ENCODE assay signal across 8 mouse cellular contexts in the genomic region with DNA sequence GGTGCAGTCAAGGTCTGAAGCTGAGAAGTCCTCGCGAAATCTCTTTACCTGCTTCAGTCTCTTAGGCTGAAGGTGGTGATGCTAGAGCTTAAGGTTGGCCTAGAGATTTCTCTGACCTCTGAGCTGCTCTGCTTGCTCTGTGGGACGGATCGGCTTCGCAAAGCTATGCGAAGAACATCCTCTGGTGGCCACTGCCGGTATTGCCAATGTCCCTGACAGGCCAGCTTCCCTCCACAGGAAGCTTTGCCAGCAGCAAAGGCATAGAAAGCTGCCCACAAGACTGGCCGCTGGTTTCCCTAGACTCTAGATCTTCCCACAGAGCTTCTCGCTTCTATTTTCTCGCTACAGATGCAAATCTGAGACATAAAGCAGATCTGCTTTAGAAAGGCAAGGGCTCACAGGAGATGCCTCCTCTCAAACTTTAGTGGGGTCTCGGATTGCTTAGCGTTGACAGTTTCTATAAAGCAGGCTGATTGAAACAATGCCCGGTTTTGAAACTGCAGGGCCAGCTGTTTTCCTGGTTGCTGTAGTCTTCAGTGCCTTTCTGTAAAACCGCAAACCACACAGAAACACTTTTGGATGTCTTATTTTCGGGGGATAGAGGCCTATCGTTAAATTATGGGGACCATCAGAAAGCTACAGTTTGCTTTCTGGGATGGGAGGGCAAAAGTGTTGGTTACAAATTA.
DNase-seq lines count a peak whose midpoint lies in the region; ATAC-seq and TF ChIP-seq lines count a peak whose summit lies in the region.

No protein-coding gene starts in this region.

- WGBS in heart, embryonic 13.5 days: 31% methylated on average over 16 of the region's 16 CpGs
- WGBS in kidney, embryonic 16.5 days: 38% methylated on average over 16 of the region's 16 CpGs
- 20% methylated on average over 16 of the region's 16 CpGs for WGBS in limb, embryonic 15.5 days
- 27% methylated on average over 16 of the region's 16 CpGs for WGBS in stomach, embryonic 14.5 days

- H3K4me3 ChIP-seq in C2C12 (ENCODE audit: insufficient read depth, poor library complexity, severe bottlenecking): no peak overlapping the region
- H3K4me3 ChIP-seq in bone marrow macrophage, adult 2 months (ENCODE audit: insufficient read depth, low read length): no peak overlapping the region
- no peak overlapping the region for H3K4me3 ChIP-seq in embryonic fibroblast, embryonic 13.5 days (ENCODE audit: insufficient read depth, low read length)
- H3K4me3 ChIP-seq in heart, embryonic 13.5 days: no peak overlapping the region
- no peak overlapping the region for H3K4me3 ChIP-seq in kidney, embryonic 16.5 days (ENCODE audit: low read length)
- H3K4me3 ChIP-seq in limb, embryonic 15.5 days: no peak overlapping the region
- H3K4me3 ChIP-seq in stomach, embryonic 14.5 days (ENCODE audit: low read depth, low read length): no peak overlapping the region

- no peak overlapping the region for H3ac ChIP-seq in C2C12 (ENCODE audit: control insufficient read depth, insufficient read length, low read depth)

- no peaks in the 10 kb centered on the region for H3K79me3 ChIP-seq in C2C12 (ENCODE audit: low read depth)

- H3K36me3 ChIP-seq in C2C12 (ENCODE audit: control insufficient read depth, insufficient read depth): no peaks in the 10 kb centered on the region
- no peaks in the 10 kb centered on the region for H3K36me3 ChIP-seq in heart, embryonic 13.5 days
- no peaks in the 10 kb centered on the region for H3K36me3 ChIP-seq in kidney, embryonic 16.5 days (ENCODE audit: insufficient read depth, low read length)
- H3K36me3 ChIP-seq in limb, embryonic 15.5 days: no peaks in the 10 kb centered on the region
- no peaks in the 10 kb centered on the region for H3K36me3 ChIP-seq in stomach, embryonic 14.5 days (ENCODE audit: control insufficient read depth, insufficient read depth, low read length)

- no peak overlapping the region for H3K27ac ChIP-seq in bone marrow macrophage, adult 2 months (ENCODE audit: insufficient read depth, low read depth, low read length)
- H3K27ac ChIP-seq in embryonic fibroblast, embryonic 13.5 days (ENCODE audit: insufficient read depth, low read length): no peak overlapping the region
- no peak overlapping the region for H3K27ac ChIP-seq in heart, embryonic 13.5 days (replicated peaks)
- no peak overlapping the region for H3K27ac ChIP-seq in kidney, embryonic 16.5 days (ENCODE audit: low read length)
- no peak overlapping the region for H3K27ac ChIP-seq in limb, embryonic 15.5 days
- no peak overlapping the region for H3K27ac ChIP-seq in stomach, embryonic 14.5 days (ENCODE audit: low read length)

- H3K79me2 ChIP-seq in C2C12 (ENCODE audit: control insufficient read depth, insufficient read depth): no peaks in the 10 kb centered on the region

- TF ChIP-seq CTCF in C2C12 (IDR thresholded peaks at IDR 0.05; ENCODE audit: control insufficient read depth, insufficient read depth, insufficient read length): peak; percentile 45
- TF ChIP-seq CTCF in bone marrow macrophage, adult 2 months (IDR thresholded peaks at IDR 0.05; ENCODE audit: low read depth, low read length): 0 out of 2 replicates have a peak, but pooled peaks have one; percentile 9
- peak; percentile 69; the same call in 1 of the 2 replicates for TF ChIP-seq CTCF in embryonic fibroblast, embryonic 13.5 days (IDR thresholded peaks at IDR 0.05; ENCODE audit: borderline replicate concordance, insufficient read depth, low read length)

- no peak for TF ChIP-seq POLR2A in bone marrow macrophage, adult 2 months (IDR thresholded peaks at IDR 0.05; ENCODE audit: borderline replicate concordance, low read depth, low read length)
- no peak for TF ChIP-seq POLR2A in embryonic fibroblast, embryonic 13.5 days (IDR thresholded peaks at IDR 0.05; ENCODE audit: low read depth, low read length)

- no peaks in the 10 kb centered on the region for H3K9me3 ChIP-seq in heart, embryonic 13.5 days
- no peaks in the 10 kb centered on the region for H3K9me3 ChIP-seq in kidney, embryonic 16.5 days (ENCODE audit: low read length)
- no peaks in the 10 kb centered on the region for H3K9me3 ChIP-seq in limb, embryonic 15.5 days
- H3K9me3 ChIP-seq in stomach, embryonic 14.5 days (ENCODE audit: control insufficient read depth, low read depth, low read length): no peaks in the 10 kb centered on the region

- peak; percentile 85 for DNase-seq in neural tube, embryonic 10.5 days (ENCODE audit: extremely low spot score, low spot score)

- no peak for ATAC-seq in heart, embryonic 13.5 days (ENCODE audit: extremely low read depth, insufficient number of reproducible peaks, low FRiP score, low TSS enrichment)
- ATAC-seq in kidney, embryonic 16.5 days (ENCODE audit: low FRiP score, low TSS enrichment): peak; percentile 73; the same call in 1 of the 2 replicates
- no peak for ATAC-seq in limb, embryonic 15.5 days (ENCODE audit: insufficient number of reproducible peaks, low FRiP score, low TSS enrichment, low read depth)
- 0 out of 2 replicates have a peak, but pooled peaks have one; percentile 74 for ATAC-seq in stomach, embryonic 14.5 days (ENCODE audit: insufficient number of reproducible peaks, insufficient read depth, low FRiP score, low read depth)

- peak overlapping the region; percentile 58; the same call in 1 of the 2 replicates for H3K9ac ChIP-seq in heart, embryonic 13.5 days
- no peak overlapping the region for H3K9ac ChIP-seq in kidney, embryonic 16.5 days (replicated peaks; ENCODE audit: low read length)
- no peak overlapping the region for H3K9ac ChIP-seq in limb, embryonic 15.5 days
- no peak overlapping the region for H3K9ac ChIP-seq in stomach, embryonic 14.5 days (replicated peaks; ENCODE audit: low read depth, low read length)

- no peaks in the 10 kb centered on the region for H3K27me3 ChIP-seq in C2C12 (ENCODE audit: control insufficient read depth, insufficient read depth, insufficient read length)
- no peaks in the 10 kb centered on the region for H3K27me3 ChIP-seq in heart, embryonic 13.5 days (replicated peaks)
- H3K27me3 ChIP-seq in kidney, embryonic 16.5 days (ENCODE audit: insufficient read depth, low read length): no peaks in the 10 kb centered on the region
- H3K27me3 ChIP-seq in limb, embryonic 15.5 days: no peaks in the 10 kb centered on the region
- H3K27me3 ChIP-seq in stomach, embryonic 14.5 days (ENCODE audit: control insufficient read depth, insufficient read depth, low read length): no peaks in the 10 kb centered on the region

- H3K4me2 ChIP-seq in heart, embryonic 13.5 days: peak overlapping the region; percentile 47
- no peak overlapping the region for H3K4me2 ChIP-seq in kidney, embryonic 16.5 days (replicated peaks; ENCODE audit: low read depth, low read length)
- 0 out of 2 replicates have a peak overlapping the region, but pooled peaks have one; percentile 19 for H3K4me2 ChIP-seq in limb, embryonic 15.5 days
- no peak overlapping the region for H3K4me2 ChIP-seq in stomach, embryonic 14.5 days (replicated peaks; ENCODE audit: low read depth, low read length)

- H3K4me1 ChIP-seq in bone marrow macrophage, adult 2 months (ENCODE audit: control insufficient read depth, insufficient read depth, low read length): no peaks in the 10 kb centered on the region
- no peaks in the 10 kb centered on the region for H3K4me1 ChIP-seq in embryonic fibroblast, embryonic 13.5 days (ENCODE audit: control insufficient read depth, insufficient read depth, low read length)
- no peaks in the 10 kb centered on the region for H3K4me1 ChIP-seq in heart, embryonic 13.5 days
- no peaks in the 10 kb centered on the region for H3K4me1 ChIP-seq in kidney, embryonic 16.5 days (ENCODE audit: insufficient read depth, low read length)
- peaks cover 6% of the 10 kb centered on the region; the same call in 1 of the 2 replicates for H3K4me1 ChIP-seq in limb, embryonic 15.5 days
- H3K4me1 ChIP-seq in stomach, embryonic 14.5 days (ENCODE audit: control insufficient read depth, insufficient read depth, low read length): no peaks in the 10 kb centered on the region

TF ChIP-seq in C2C12, 6 proteins besides CTCF, POLR2A, EP300 and RAD21:
- no peak for TF ChIP-seq FOSL1 (IDR thresholded peaks at IDR 0.05; ENCODE audit: insufficient read depth, low read length, poor library complexity, severe bottlenecking)
- no peak for TF ChIP-seq CEBPB (IDR thresholded peaks at IDR 0.05; ENCODE audit: low read depth)
- no peak for TF ChIP-seq MAX (IDR thresholded peaks at IDR 0.05)
- TF ChIP-seq MYOD1 (IDR thresholded peaks at IDR 0.05; ENCODE audit: control insufficient read depth, insufficient read length, low read depth): no peak
- TF ChIP-seq MYOG (IDR thresholded peaks at IDR 0.05; ENCODE audit: control insufficient read depth, extremely low read depth, insufficient read length): no peak
- TF ChIP-seq USF1 (IDR thresholded peaks at IDR 0.05; ENCODE audit: low read depth): no peak

Comparison
In these comparisons a context has a peak if more than half of its experiments do, and no peak if none do; other contexts are left out.
1. CTCF ChIP-seq: peak in every context shown above with its lines; median percentile 69 in embryonic fibroblast, embryonic 13.5 days; 45 in C2C12; 9 in bone marrow macrophage, adult 2 months.
2. ATAC-seq: peak in kidney, embryonic 16.5 days (single experiment) and stomach, embryonic 14.5 days (single experiment); none in heart, embryonic 13.5 days (single experiment) and limb, embryonic 15.5 days (single experiment).
3. H3K4me2 ChIP-seq: peak in heart, embryonic 13.5 days (single experiment) and limb, embryonic 15.5 days (single experiment); none in kidney, embryonic 16.5 days (single experiment) and stomach, embryonic 14.5 days (single experiment).